Mouse (Mus musculus) embryonic facial prominence, embryonic 15.5 days (tissue): Measurements from ENCODE around the gene Hps4. TPM values are rescaled to one million over a fixed set of nuclear protein-coding genes. Genes with fewer than 3 reads are reported as not detected.

Experiments used
- polyA plus RNA-seq: library from polyadenylated mRNA; unstranded; fragments of >200 nt; fragmentation: Nextera tagmentation; extraction: Ambion mirVana; gene quantifications from 2 replicates; pipeline ENCODE4 v1.2.1, GENCODE M21; 2015

Hps4 gene
- polyA plus RNA-seq, 1 experiment from 2014 or later: 37.6 TPM

Other genes with a start within 250 kb of the Hps4 start
- 3.4 and 3.7 TPM in 2 replicates for gene Cryba4, start 90.6 kb upstream of the Hps4 start, polyA plus RNA-seq
- gene Crybb1, start 87.3 kb upstream of the Hps4 start, polyA plus RNA-seq: 6.8 and 7.7 TPM in 2 replicates
- gene Tpst2, start 66.4 kb upstream of the Hps4 start, polyA plus RNA-seq: 51.0 and 52.0 TPM in 2 replicates
- gene Tfip11, start 16.7 kb upstream of the Hps4 start, polyA plus RNA-seq: 30.5 and 31.1 TPM in 2 replicates
- gene Srrd, start within 50 bp of the Hps4 start, polyA plus RNA-seq: 35.3 and 46.6 TPM in 2 replicates
- gene Gm6583, start 12.9 kb downstream of the Hps4 start, polyA plus RNA-seq: 0.29 and 0.31 TPM in 2 replicates
- gene Asphd2, start 51.8 kb downstream of the Hps4 start, polyA plus RNA-seq: 18.3 and 19.4 TPM in 2 replicates
- not detected in 2 replicates for gene Gm6588, start 106.3 kb downstream of the Hps4 start, polyA plus RNA-seq
- 1.3 and 1.4 TPM in 2 replicates for gene Sez6l, start 234.1 kb downstream of the Hps4 start, polyA plus RNA-seq